Mouse (Mus musculus): ENCODE measurements around the gene 4930522H14Rik. TPM values are rescaled to one million over a fixed set of nuclear protein-coding genes. Genes with fewer than 3 reads are reported as not detected.

The 4930522H14Rik gene
- polyA plus RNA-seq, 1 experiment from 2014 or later: not detected

- peak overlapping the region; percentile 68 for H3K27ac ChIP-seq (ENCODE audit: low read length)
- H3K9ac ChIP-seq (ENCODE audit: low read length): 0 out of 2 replicates have a peak overlapping the region, but pooled peaks have one; percentile 12
- peak; percentile 81 for ATAC-seq (ENCODE audit: low read depth)
- H3K9me3 ChIP-seq (ENCODE audit: control insufficient read depth, low read length): no peaks in the 10 kb centered on the region
- no peaks in the 10 kb centered on the region for H3K36me3 ChIP-seq (ENCODE audit: control insufficient read depth, insufficient read depth, low read length)
- H3K4me3 ChIP-seq (ENCODE audit: low read length): peak overlapping the region; percentile 34
- H3K27me3 ChIP-seq (ENCODE audit: control insufficient read depth, insufficient read depth, low read depth, low read length): no peaks in the 10 kb centered on the region
- peaks cover 5% of the 10 kb centered on the region; the same call in 1 of the 2 replicates for H3K4me1 ChIP-seq (replicated peaks; ENCODE audit: control insufficient read depth, insufficient read depth, low read length)
- 8% methylated on average over 11 of the region's 11 CpGs for WGBS
- H3K4me2 ChIP-seq (ENCODE audit: low read depth, low read length): peak overlapping the region; percentile 54
These were observed 19.4 kb upstream of the 4930522H14Rik start for GRCm38 (mm10) chr4:109550338-109551150.

- Histone ChIP-seq H3K4me2 (ENCODE audit: low read depth, low read length) (no peak overlapping the region), H3K9me3 (ENCODE audit: control insufficient read depth, low read length) (no peaks in the 10 kb centered on the region), H3K27me3 (ENCODE audit: control insufficient read depth, insufficient read depth, low read depth, low read length) (no peaks in the 10 kb centered on the region), H3K4me3 (ENCODE audit: low read length) (no peak overlapping the region), H3K4me1 (replicated peaks; ENCODE audit: control insufficient read depth, insufficient read depth, low read length) (peaks cover 5% of the 10 kb centered on the region; the same call in 1 of the 2 replicates), H3K9ac (ENCODE audit: low read length) (no peak overlapping the region), H3K27ac (ENCODE audit: low read length) (no peak overlapping the region), H3K36me3 (ENCODE audit: control insufficient read depth, insufficient read depth, low read length) (no peaks in the 10 kb centered on the region)
- 9% methylated on average over 2 of the region's 2 CpGs for WGBS
- ATAC-seq (ENCODE audit: low read depth): no peak
These were observed 16.2 kb upstream of the 4930522H14Rik start for GRCm38 (mm10) chr4:109547306-109547705.

GRCm38 (mm10) chr4:109546538-109546937 is 15.4 kb upstream of the 4930522H14Rik start:
- peaks cover 5% of the 10 kb centered on the region; the same call in 1 of the 2 replicates for H3K4me1 ChIP-seq (replicated peaks; ENCODE audit: control insufficient read depth, insufficient read depth, low read length)
- no peak overlapping the region for H3K4me3 ChIP-seq (ENCODE audit: low read length)
- H3K9me3 ChIP-seq (ENCODE audit: control insufficient read depth, low read length): no peaks in the 10 kb centered on the region
- H3K4me2 ChIP-seq (ENCODE audit: low read depth, low read length): no peak overlapping the region
- ATAC-seq (ENCODE audit: low read depth): no peak
- WGBS: 81% methylated on average over 2 of the region's 2 CpGs
- H3K27ac ChIP-seq (ENCODE audit: low read length): no peak overlapping the region
- no peaks in the 10 kb centered on the region for H3K36me3 ChIP-seq (ENCODE audit: control insufficient read depth, insufficient read depth, low read length)
- no peaks in the 10 kb centered on the region for H3K27me3 ChIP-seq (ENCODE audit: control insufficient read depth, insufficient read depth, low read depth, low read length)
- no peak overlapping the region for H3K9ac ChIP-seq (ENCODE audit: low read length)

GRCm38 (mm10) chr4:109530245-109530816 is 766 bp downstream of the 4930522H14Rik start:
- H3K27ac ChIP-seq (ENCODE audit: low read length): no peak overlapping the region
- no peak overlapping the region for H3K9ac ChIP-seq (ENCODE audit: low read length)
- H3K9me3 ChIP-seq (ENCODE audit: control insufficient read depth, low read length): no peaks in the 10 kb centered on the region
- no peaks in the 10 kb centered on the region for H3K27me3 ChIP-seq (ENCODE audit: control insufficient read depth, insufficient read depth, low read depth, low read length)
- peaks cover 3% of the 10 kb centered on the region; the same call in 1 of the 2 replicates for H3K4me1 ChIP-seq (replicated peaks; ENCODE audit: control insufficient read depth, insufficient read depth, low read length)
- ATAC-seq (ENCODE audit: low read depth): no peak
- no peaks in the 10 kb centered on the region for H3K36me3 ChIP-seq (ENCODE audit: control insufficient read depth, insufficient read depth, low read length)
- no peak overlapping the region for H3K4me3 ChIP-seq (ENCODE audit: low read length)
- WGBS: 70% methylated on average over 15 of the region's 15 CpGs
- H3K4me2 ChIP-seq (ENCODE audit: low read depth, low read length): no peak overlapping the region

GRCm38 (mm10) chr4:109504885-109505284 is 26.2 kb downstream of the 4930522H14Rik start:
- H3K36me3 ChIP-seq (ENCODE audit: control insufficient read depth, insufficient read depth, low read length): no peaks in the 10 kb centered on the region
- H3K4me3 ChIP-seq (ENCODE audit: low read length): no peak overlapping the region
- H3K4me2 ChIP-seq (ENCODE audit: low read depth, low read length): no peak overlapping the region
- no peak overlapping the region for H3K9ac ChIP-seq (ENCODE audit: low read length)
- 3% methylated on average over 5 of the region's 5 CpGs for WGBS
- H3K9me3 ChIP-seq (ENCODE audit: control insufficient read depth, low read length): no peaks in the 10 kb centered on the region
- no peak for ATAC-seq (ENCODE audit: low read depth)
- no peaks in the 10 kb centered on the region for H3K27me3 ChIP-seq (ENCODE audit: control insufficient read depth, insufficient read depth, low read depth, low read length)
- H3K4me1 ChIP-seq (replicated peaks; ENCODE audit: control insufficient read depth, insufficient read depth, low read length): no peaks in the 10 kb centered on the region
- H3K27ac ChIP-seq (ENCODE audit: low read length): no peak overlapping the region

- Histone ChIP-seq H3K27ac (ENCODE audit: low read length) (no peak overlapping the region), H3K4me1 (replicated peaks; ENCODE audit: control insufficient read depth, insufficient read depth, low read length) (no peaks in the 10 kb centered on the region), H3K4me2 (ENCODE audit: low read depth, low read length) (no peak overlapping the region), H3K9ac (ENCODE audit: low read length) (no peak overlapping the region), H3K4me3 (ENCODE audit: low read length) (no peak overlapping the region), H3K9me3 (ENCODE audit: control insufficient read depth, low read length) (no peaks in the 10 kb centered on the region), H3K27me3 (ENCODE audit: control insufficient read depth, insufficient read depth, low read depth, low read length) (no peaks in the 10 kb centered on the region), H3K36me3 (ENCODE audit: control insufficient read depth, insufficient read depth, low read length) (no peaks in the 10 kb centered on the region)
- 51% methylated on average over 11 of the region's 11 CpGs for WGBS
- peak; percentile 28; the same call in 1 of the 2 replicates for ATAC-seq (ENCODE audit: low read depth)
These were observed 32.6 kb downstream of the 4930522H14Rik start for GRCm38 (mm10) chr4:109498476-109498875.

- Histone ChIP-seq H3K36me3 (ENCODE audit: control insufficient read depth, insufficient read depth, low read length) (no peaks in the 10 kb centered on the region), H3K4me1 (replicated peaks; ENCODE audit: control insufficient read depth, insufficient read depth, low read length) (no peaks in the 10 kb centered on the region), H3K4me2 (ENCODE audit: low read depth, low read length) (no peak overlapping the region), H3K9me3 (ENCODE audit: control insufficient read depth, low read length) (no peaks in the 10 kb centered on the region), H3K9ac (ENCODE audit: low read length) (no peak overlapping the region), H3K27me3 (ENCODE audit: control insufficient read depth, insufficient read depth, low read depth, low read length) (no peaks in the 10 kb centered on the region), H3K4me3 (ENCODE audit: low read length) (no peak overlapping the region), H3K27ac (ENCODE audit: low read length) (no peak overlapping the region)
- ATAC-seq (ENCODE audit: low read depth): no peak
These were observed 37.5 kb downstream of the 4930522H14Rik start for GRCm38 (mm10) chr4:109493581-109493980.

GRCm38 (mm10) chr4:109488812-109489211 is 42.3 kb downstream of the 4930522H14Rik start:
- Histone ChIP-seq H3K4me2 (ENCODE audit: low read depth, low read length) (no peak overlapping the region), H3K36me3 (ENCODE audit: control insufficient read depth, insufficient read depth, low read length) (no peaks in the 10 kb centered on the region), H3K4me3 (ENCODE audit: low read length) (no peak overlapping the region), H3K9ac (ENCODE audit: low read length) (no peak overlapping the region), H3K27ac (ENCODE audit: low read length) (no peak overlapping the region), H3K9me3 (ENCODE audit: control insufficient read depth, low read length) (no peaks in the 10 kb centered on the region), H3K4me1 (replicated peaks; ENCODE audit: control insufficient read depth, insufficient read depth, low read length) (no peaks in the 10 kb centered on the region), H3K27me3 (ENCODE audit: control insufficient read depth, insufficient read depth, low read depth, low read length) (no peaks in the 10 kb centered on the region)
- no peak for ATAC-seq (ENCODE audit: low read depth)
- 50% methylated on average over 1 of the region's 1 CpGs for WGBS

GRCm38 (mm10) chr4:109484621-109485020 is 46.5 kb downstream of the 4930522H14Rik start, which contains the start of gene Rnf11:
Gene Rnf11, minus strand, starts transcription at chr4:109484728.
- ATAC-seq (ENCODE audit: low read depth): no peak
- Histone ChIP-seq H3K9me3 (ENCODE audit: control insufficient read depth, low read length) (no peaks in the 10 kb centered on the region), H3K9ac (ENCODE audit: low read length) (no peak within 1 kb of the TSS), H3K27ac (ENCODE audit: low read length) (no peak within 1 kb of the TSS), H3K36me3 (ENCODE audit: control insufficient read depth, insufficient read depth, low read length) (no peaks in the 10 kb centered on the region), H3K4me1 (replicated peaks; ENCODE audit: control insufficient read depth, insufficient read depth, low read length) (no peaks in the 10 kb centered on the region), H3K27me3 (ENCODE audit: control insufficient read depth, insufficient read depth, low read depth, low read length) (no peaks in the 10 kb centered on the region), H3K4me2 (ENCODE audit: low read depth, low read length) (no peak within 1 kb of the TSS), H3K4me3 (ENCODE audit: low read length) (no peak within 1 kb of the TSS)
- WGBS: 51% methylated on average over 3 of the region's 3 CpGs
